Mouse (Mus musculus) layer of hippocampus, adult 18-20 months (tissue): ENCODE measurements around the gene Sox18. TPM values are rescaled to one million over a fixed set of nuclear protein-coding genes. Genes with fewer than 3 reads are reported as not detected.
A peak's percentile ranks its signal among the peaks of the same experiment; 100 is the strongest.

Experiments used
- DNase-seq, 2 experiments: peaks; one replicate each; pipeline ENCODE4 v3.0.0; 2022; ENCODE audit warnings: low spot score in 2 of 2
- total RNA-seq, 2 experiments: library from RNA; stranded (reverse); gene quantifications; 2 replicates each; pipeline ENCODE4 v1.2.3; 2021

The Sox18 gene
- total RNA-seq, 2 experiments from 2014 or later: 11.3 to 12.6 TPM

GRCm38 (mm10) chr2:181653065-181653464, 18.4 kb downstream of the Sox18 start:
- DNase-seq: no peak

GRCm38 (mm10) chr2:181648926-181649325, 22.5 kb downstream of the Sox18 start:
- peak in 1 of 2 experiments; percentile 23 for DNase-seq

DNA sequence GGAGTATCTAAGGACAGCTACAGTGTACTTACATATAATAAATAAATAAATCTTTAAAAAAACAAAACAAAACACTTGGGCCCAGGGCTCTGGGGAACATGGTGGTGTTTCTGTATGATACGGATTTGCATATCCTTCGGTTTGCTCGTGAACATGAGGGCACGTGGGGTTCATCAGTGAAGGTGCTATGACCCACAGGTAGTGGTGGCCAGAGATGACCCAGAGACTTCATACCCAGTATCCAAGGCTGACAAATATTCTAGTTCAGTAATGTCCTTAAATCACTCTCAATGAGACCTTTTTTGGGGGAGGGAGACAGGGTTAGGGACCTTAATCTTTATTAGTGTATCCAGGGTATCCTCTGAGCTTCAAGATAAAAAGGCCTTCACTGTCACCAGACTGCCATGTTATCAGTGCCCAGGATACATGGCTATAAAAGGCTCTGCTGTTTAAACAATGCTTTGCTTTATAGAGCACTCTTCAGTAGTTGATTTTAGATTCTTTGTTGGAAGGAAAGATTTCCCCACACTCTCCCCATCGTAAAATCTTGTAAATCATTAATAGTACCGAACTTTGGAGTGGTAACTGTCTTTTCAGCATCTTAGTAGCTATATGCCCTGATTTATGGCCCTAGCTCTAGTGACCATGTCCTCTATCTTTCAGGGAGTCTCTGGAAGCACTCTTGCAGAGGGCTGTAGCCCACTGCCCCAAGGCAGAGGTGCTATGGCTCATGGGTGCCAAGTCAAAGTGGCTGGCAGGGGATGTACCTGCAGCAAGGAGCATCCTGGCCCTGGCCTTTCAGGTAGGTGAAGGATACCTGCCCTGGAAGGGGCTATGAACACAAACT, 24.6 kb downstream of the Sox18 start:
- no peak for DNase-seq

- DNase-seq: no peak
These were observed 25.8 kb downstream of the Sox18 start for GRCm38 (mm10) chr2:181645666-181646065.

DNA sequence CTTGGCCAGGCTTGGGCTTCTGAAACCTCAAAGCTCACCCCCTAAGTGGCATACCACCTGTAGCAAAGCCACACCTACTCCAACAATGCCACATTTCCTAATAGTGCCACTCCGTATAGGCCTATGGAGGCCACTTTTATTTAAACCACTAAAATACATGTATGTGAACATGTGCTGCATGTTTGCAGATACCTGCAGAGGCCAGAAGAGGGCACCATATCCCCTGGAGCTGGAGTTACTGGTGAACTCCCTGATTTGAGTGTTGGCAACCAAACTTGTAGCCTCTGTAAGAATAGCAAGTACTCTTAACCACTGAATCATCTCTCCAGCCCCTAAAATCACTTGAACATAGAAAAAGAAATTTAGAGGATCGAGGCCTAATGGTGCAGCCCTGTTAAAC, 27.1 kb downstream of the Sox18 start:
- no peak for DNase-seq

- DNase-seq: no peak
These were observed 35.6 kb downstream of the Sox18 start for GRCm38 (mm10) chr2:181635865-181636264.

DNA sequence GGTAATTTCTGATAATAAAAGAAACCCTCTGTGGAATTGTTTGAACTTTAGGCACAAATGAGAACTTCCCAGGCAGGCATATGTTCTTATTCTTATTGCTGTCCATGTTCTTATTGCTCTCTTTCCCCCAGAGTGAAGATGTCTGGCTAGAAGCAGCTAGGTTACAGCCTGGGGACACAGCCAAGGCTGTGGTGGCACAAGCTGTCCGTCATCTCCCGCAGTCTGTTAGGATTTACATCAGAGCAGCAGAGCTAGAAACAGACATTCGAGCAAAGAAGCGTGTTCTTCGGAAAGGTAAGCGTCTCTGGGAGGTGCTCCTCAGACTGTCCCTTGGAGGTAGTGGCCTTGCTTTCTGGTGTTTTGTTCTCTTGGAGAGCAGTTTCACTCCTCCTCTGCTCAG, 38.8 kb downstream of the Sox18 start:
- peak in 1 of 2 experiments; percentile 62 for DNase-seq

DNA sequence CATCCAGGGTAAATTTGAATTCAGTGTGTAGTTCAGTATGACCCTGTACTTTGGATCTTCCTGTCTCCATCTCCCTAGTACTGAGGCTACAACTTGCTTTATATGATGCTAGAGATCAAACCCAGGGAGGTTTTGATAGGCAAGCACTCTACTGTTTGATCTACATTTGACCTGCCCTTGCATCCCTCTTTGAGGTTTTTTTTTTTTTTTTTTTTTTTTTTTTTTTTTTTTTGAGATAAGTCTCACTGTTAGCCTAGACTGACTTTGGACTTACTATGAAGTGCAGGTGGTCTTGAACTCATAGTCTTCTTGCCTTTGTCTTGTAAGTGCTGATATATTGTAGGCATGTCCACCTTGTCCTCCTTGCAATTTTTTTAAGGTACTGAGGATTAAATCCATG, 43.0 kb downstream of the Sox18 start:
- DNase-seq: no peak

- DNase-seq: peak in 1 of 2 experiments; percentile 52
These were observed 48.0 kb downstream of the Sox18 start for GRCm38 (mm10) chr2:181623401-181623800.

Other genes starting within 250 kb of the Sox18 start
- 1 to 10 TPM; 8.0 to 8.4 TPM for gene Zbtb46, start 212.2 kb downstream of the Sox18 start, total RNA-seq
- gene Abhd16b, start 178.4 kb downstream of the Sox18 start, total RNA-seq: not detected
- 10 to 100 TPM; 71.5 to 78.4 TPM for gene Tpd52l2, start 174.5 kb downstream of the Sox18 start, total RNA-seq
- 100 to 1,000 TPM; 274 to 282 TPM for gene Dnajc5, start 151.2 kb downstream of the Sox18 start, total RNA-seq
- 10 to 100 TPM; 54.2 to 63.3 TPM for gene Uckl1, start 86.7 kb downstream of the Sox18 start, total RNA-seq
- gene Prpf6, start 79.8 kb downstream of the Sox18 start, total RNA-seq: 10 to 100 TPM; 60.9 to 61.6 TPM
- 10 to 100 TPM; 81.0 to 88.4 TPM for gene Zfp512b, start 78.8 kb downstream of the Sox18 start, total RNA-seq
- gene Samd10, start 72.4 kb downstream of the Sox18 start, total RNA-seq: 10 to 100 TPM; 12.0 to 13.2 TPM
- 1 to 10 TPM in 1 of 2 experiments, under 1 TPM in 1; 0.91 to 2.1 TPM for gene Gm29797, start 14.6 kb downstream of the Sox18 start, total RNA-seq
- 10 to 100 TPM; 48.3 to 55.1 TPM for gene Tcea2, start 8.7 kb upstream of the Sox18 start, total RNA-seq
- 10 to 100 TPM; 41.7 to 47.2 TPM for gene Rgs19, start 22.3 kb upstream of the Sox18 start, total RNA-seq
- not detected for gene Lkaaear1, start 26.8 kb upstream of the Sox18 start, total RNA-seq
- gene Oprl1, start 43.4 kb upstream of the Sox18 start, total RNA-seq: 10 to 100 TPM; 50.6 to 52.4 TPM
- 10 to 100 TPM; 26.0 to 28.5 TPM for gene Myt1, start 91.7 kb upstream of the Sox18 start, total RNA-seq
- 10 to 100 TPM; 86.1 to 89.1 TPM for gene Pcmtd2, start 166.2 kb upstream of the Sox18 start, total RNA-seq
- 10 to 100 TPM; 27.3 to 30.2 TPM for gene Polr3k, start 192.7 kb upstream of the Sox18 start, total RNA-seq